Mouse (Mus musculus) C2C12 (cell line): ENCODE measurements around the gene Gm3250. TPM values are rescaled to one million over a fixed set of nuclear protein-coding genes. Genes with fewer than 3 reads are reported as not detected.
A peak's percentile ranks its signal among the peaks of the same experiment; 100 is the strongest.
"Not testable (repeated sequence)": the region's sequence is repeated elsewhere in the genome, so short reads cannot be mapped to it uniquely, and the experiment has no call there.

Experiments
- H3K27me3 ChIP-seq: one replicate; pipeline ENCODE4 v1.6.1; 2011; ENCODE audit not compliant: control insufficient read depth, insufficient read depth, insufficient read length
- H3K36me3 ChIP-seq: one replicate; pipeline ENCODE4 v1.6.1; 2011; ENCODE audit not compliant: control insufficient read depth, insufficient read depth
- H3K4me3 ChIP-seq: one replicate; pipeline ENCODE4 v1.5.1; 2011; ENCODE audit warnings: mild to moderate bottlenecking, control low read depth; ENCODE audit not compliant: poor library complexity, insufficient read depth, severe bottlenecking
- H3K79me2 ChIP-seq: one replicate; pipeline ENCODE4 v1.6.1; 2011; ENCODE audit not compliant: control insufficient read depth, insufficient read depth
- H3K79me3 ChIP-seq: one replicate; pipeline ENCODE4 v1.6.1; 2011; ENCODE audit warnings: low read depth, control low read depth
- H3ac ChIP-seq: one replicate; pipeline ENCODE3; 2011; ENCODE audit warnings: low read depth; ENCODE audit not compliant: control insufficient read depth, insufficient read length
- CEBPB ChIP-seq: IDR thresholded peaks from one replicate; pipeline ENCODE4 v1.6.1; 2011; ENCODE audit warnings: low read depth, mild to moderate bottlenecking, control low read depth, moderate library complexity
- CTCF ChIP-seq: IDR thresholded peaks from one replicate; pipeline ENCODE4 v1.5.1; 2011; ENCODE audit not compliant: control insufficient read depth, insufficient read depth, insufficient read length
- FOSL1 ChIP-seq: IDR thresholded peaks from one replicate; pipeline ENCODE4 v1.8.0; 2011; ENCODE audit warnings: mild to moderate bottlenecking, low read length; ENCODE audit not compliant: poor library complexity, insufficient read depth, severe bottlenecking
- MAX ChIP-seq: IDR thresholded peaks from one replicate; pipeline ENCODE4 v1.6.1; 2011; ENCODE audit warnings: mild to moderate bottlenecking, control low read depth
- MYOD1 ChIP-seq: IDR thresholded peaks from one replicate; pipeline ENCODE4 v1.6.1; 2011; ENCODE audit warnings: low read depth; ENCODE audit not compliant: control insufficient read depth, insufficient read length
- MYOG ChIP-seq: IDR thresholded peaks from one replicate; pipeline ENCODE4 v1.6.1; 2011; ENCODE audit not compliant: control insufficient read depth, insufficient read length; ENCODE audit errors: extremely low read depth
- USF1 ChIP-seq: IDR thresholded peaks from one replicate; pipeline ENCODE4 v1.6.1; 2011; ENCODE audit warnings: low read depth, mild to moderate bottlenecking, control low read depth, moderate library complexity
- polyA plus RNA-seq: library from polyadenylated mRNA; unstranded; fragments of >200 nt; fragmentation: generic; extraction: Trizol; gene quantifications from one replicate; pipeline ENCODE4 v1.2.1, GENCODE M21; 2012; ENCODE audit warnings: missing spikeins

The Gm3250 gene
- polyA plus RNA-seq, 1 experiment = not detected

GRCm38 (mm10) chr10:77804095-77804494, 21.8 kb upstream of the Gm3250 start:
- no peak overlapping the region for H3K4me3 ChIP-seq
- no peaks in the 10 kb centered on the region for H3K27me3 ChIP-seq

GRCm38 (mm10) chr10:77798921-77799508, 16.7 kb upstream of the Gm3250 start, which contains the start of gene Gm19668:
Gm19668 (minus strand) TSS chr10:77799133.
- Histone ChIP-seq H3ac (no peak within 1 kb of the TSS), H3K79me3 (no peaks in the 10 kb centered on the region), H3K27me3 (peaks cover 7% of the 10 kb centered on the region), H3K4me3 (no peak within 1 kb of the TSS), H3K36me3 (no peaks in the 10 kb centered on the region), H3K79me2 (no peaks in the 10 kb centered on the region)
- TF ChIP-seq CTCF (no peak), MAX (no peak), FOSL1 (no peak), MYOD1 (peak; percentile 19), CEBPB (no peak)

More at GRCm38 (mm10) chr10:77804095-77804494, 21.8 kb upstream of the Gm3250 start:
- Histone ChIP-seq H3K79me2 (no peaks in the 10 kb centered on the region), H3ac (no peak overlapping the region), H3K36me3 (no peaks in the 10 kb centered on the region), H3K79me3 (no peaks in the 10 kb centered on the region)
- TF ChIP-seq CEBPB (no peak), FOSL1 (no peak), MYOD1 (no peak), MAX (no peak), MYOG (no peak), USF1 (no peak), CTCF (no peak)

- not testable (repeated sequence) for H3K79me3 ChIP-seq, H3K36me3 ChIP-seq, H3K4me3 ChIP-seq, H3K27me3 ChIP-seq, H3K79me2 ChIP-seq, H3ac ChIP-seq
Observed at GRCm38 (mm10) chr10:77798164-77798920, 16.0 kb upstream of the Gm3250 start.

- Histone ChIP-seq H3K27me3 (peaks cover 7% of the 10 kb centered on the region), H3K79me2 (no peaks in the 10 kb centered on the region)
Observed at GRCm38 (mm10) chr10:77797677-77798076, 15.3 kb upstream of the Gm3250 start.

GRCm38 (mm10) chr10:77794976-77795375, 12.6 kb upstream of the Gm3250 start, which contains the start of gene Gm9639:
Gm9639 (minus strand) TSS chr10:77795076.
- H3K27me3 ChIP-seq = peaks cover 7% of the 10 kb centered on the region
- no peaks in the 10 kb centered on the region for H3K79me3 ChIP-seq
- H3ac ChIP-seq = no peak within 1 kb of the TSS
- H3K36me3 ChIP-seq = no peaks in the 10 kb centered on the region
- no peak within 1 kb of the TSS for H3K4me3 ChIP-seq
- no peak for TF ChIP-seq USF1
- no peak for TF ChIP-seq MYOD1
- no peak for TF ChIP-seq MAX
- no peak for TF ChIP-seq CEBPB
- no peak for TF ChIP-seq MYOG
- no peak for TF ChIP-seq FOSL1
- no peak for TF ChIP-seq CTCF
- no peaks in the 10 kb centered on the region for H3K79me2 ChIP-seq

More at GRCm38 (mm10) chr10:77797677-77798076, 15.3 kb upstream of the Gm3250 start:
- no peaks in the 10 kb centered on the region for H3K36me3 ChIP-seq
- H3K79me3 ChIP-seq = no peaks in the 10 kb centered on the region
- no peak overlapping the region for H3ac ChIP-seq
- H3K4me3 ChIP-seq = no peak overlapping the region
- no peak for TF ChIP-seq CEBPB
- TF ChIP-seq MYOD1 = no peak
- no peak for TF ChIP-seq FOSL1
- TF ChIP-seq MYOG = no peak
- no peak for TF ChIP-seq USF1
- no peak for TF ChIP-seq MAX
- no peak for TF ChIP-seq CTCF

GRCm38 (mm10) chr10:77788621-77789020, 6.3 kb upstream of the Gm3250 start:
- Histone ChIP-seq H3K4me3 (no peak overlapping the region), H3K27me3 (peaks cover 3% of the 10 kb centered on the region), H3ac (no peak overlapping the region), H3K79me2 (no peaks in the 10 kb centered on the region), H3K36me3 (no peaks in the 10 kb centered on the region), H3K79me3 (no peaks in the 10 kb centered on the region)
- TF ChIP-seq FOSL1 (no peak), MYOD1 (no peak), CTCF (no peak), MYOG (no peak), MAX (no peak), CEBPB (no peak), USF1 (no peak)

GRCm38 (mm10) chr10:77787876-77788275, 5.5 kb upstream of the Gm3250 start, which contains the start of gene Gm7137:
Gm7137 (minus strand) TSS chr10:77788200.
- not testable (repeated sequence) for H3ac ChIP-seq, H3K36me3 ChIP-seq, H3K4me3 ChIP-seq, H3K79me2 ChIP-seq, H3K79me3 ChIP-seq, H3K27me3 ChIP-seq

- not testable (repeated sequence) for H3ac ChIP-seq, H3K4me3 ChIP-seq, H3K27me3 ChIP-seq, H3K36me3 ChIP-seq, H3K79me2 ChIP-seq, H3K79me3 ChIP-seq
Observed at GRCm38 (mm10) chr10:77783396-77783795, 1.1 kb upstream of the Gm3250 start.
